ENCODE assay signal across 9 mouse cellular contexts in genomic region chr11:55046600-55046999, GRCm38 (mm10). TPM values are rescaled to one million over a fixed set of nuclear protein-coding genes. Genes with fewer than 3 reads are reported as not detected.
DNase-seq lines count a peak whose midpoint lies in the region; ATAC-seq and TF ChIP-seq lines count a peak whose summit lies in the region.
"Had no signal": no experiment of that assay in that cellular context is flagged by ENCODE, and none has a peak within 500 bp of the region (broad histone marks: within the 10 kb centered on the region; RNA-seq: fewer than 3 reads in every experiment).

No protein-coding gene starts in this region.

- TF ChIP-seq EP300 in lung, postnatal 0 days (IDR thresholded peaks at IDR 0.05) = no peak

- H3K4me3 ChIP-seq in layer of hippocampus, adult 2 months = no peak overlapping the region
- H3K4me3 ChIP-seq in embryonic fibroblast, embryonic 13.5 days (ENCODE audit: insufficient read depth, low read length) = no peak overlapping the region
- no peak overlapping the region for H3K4me3 ChIP-seq in lung, postnatal 0 days (ENCODE audit: low read depth, low read length)

- no peak overlapping the region for H3K27ac ChIP-seq in layer of hippocampus, adult 2 months
- H3K27ac ChIP-seq in embryonic fibroblast, embryonic 13.5 days (ENCODE audit: insufficient read depth, low read length) = no peak overlapping the region
- H3K27ac ChIP-seq in lung, postnatal 0 days (ENCODE audit: low read length) = no peak overlapping the region
- H3K27ac ChIP-seq: macrophage had no signal

- DNase-seq in layer of hippocampus, adult 2 months (ENCODE audit: low spot score in 2 of 2) = peak in 1 of 2 experiments; percentile 21
- no peak for DNase-seq in layer of hippocampus, postnatal 36 days
- peak; percentile 21 for DNase-seq in ES-CJ7 (ENCODE audit: low read depth, low spot score)
- DNase-seq in lung, postnatal 0 days (ENCODE audit: low spot score) = peak; percentile 44
- DNase-seq in thymus, postnatal 10 days (ENCODE audit: low spot score in 2 of 2) = peak; percentile 42 to 74
- no peak for DNase-seq in left cerebral cortex, adult 8-10 months (ENCODE audit: low spot score in 2 of 2)

- TF ChIP-seq CTCF in layer of hippocampus, adult 2 months (conservative IDR thresholded peaks at IDR 0.05) = peak; percentile 73
- peak; percentile 80 for TF ChIP-seq CTCF in embryonic fibroblast, embryonic 13.5 days (IDR thresholded peaks at IDR 0.05; ENCODE audit: borderline replicate concordance, insufficient read depth, low read length)
- peak; percentile 77 for TF ChIP-seq CTCF in lung, postnatal 0 days (IDR thresholded peaks at IDR 0.05)

- WGBS in lung, postnatal 0 days = 56% methylated on average over 5 of the region's 5 CpGs

- no peaks in the 10 kb centered on the region for H3K9me3 ChIP-seq in lung, postnatal 0 days (ENCODE audit: low read length)

- H3K36me3 ChIP-seq in lung, postnatal 0 days (ENCODE audit: insufficient read depth, low read length) = no peaks in the 10 kb centered on the region

- no peak for TF ChIP-seq POLR2A in embryonic fibroblast, embryonic 13.5 days (IDR thresholded peaks at IDR 0.05; ENCODE audit: low read depth, low read length)

- peak; percentile 61 for ATAC-seq in lung, postnatal 0 days
- no peak for ATAC-seq in cerebellum, adult (ENCODE audit: insufficient number of reproducible peaks, low FRiP score, low TSS enrichment)

- no peak overlapping the region for H3K4me2 ChIP-seq in lung, postnatal 0 days (replicated peaks; ENCODE audit: low read depth, low read length)

- H3K9ac ChIP-seq in lung, postnatal 0 days (replicated peaks; ENCODE audit: low read depth) = no peak overlapping the region

- H3K27me3 ChIP-seq in lung, postnatal 0 days (replicated peaks; ENCODE audit: insufficient read depth, low read length) = no peaks in the 10 kb centered on the region

- H3K4me1 ChIP-seq in embryonic fibroblast, embryonic 13.5 days (ENCODE audit: control insufficient read depth, insufficient read depth, low read length) = no peaks in the 10 kb centered on the region
- peaks cover 5% of the 10 kb centered on the region; the same call in 1 of the 2 replicates for H3K4me1 ChIP-seq in lung, postnatal 0 days (ENCODE audit: insufficient read depth, low read depth, low read length)

RNA-seq across cellular contexts. Expression of gene Anxa6, which starts 13.4 kb away (rescaled TPM):
- total RNA-seq in layer of hippocampus, adult 2 months (2021) = 100 to 1,000 TPM; 100 to 103 TPM
- total RNA-seq in layer of hippocampus, postnatal 36 days (2021) = 10 to 100 TPM; 95.8 to 96.4 TPM
- 288 and 364 TPM in 2 replicates for polyA plus RNA-seq in embryonic fibroblast, embryonic 13.5 days (2011; ENCODE audit: insufficient read length, low read depth, missing spikeins)
- polyA plus RNA-seq in lung, postnatal 0 days (2015; fragmentation: Nextera tagmentation; extraction: Ambion mirVana) = 228 and 265 TPM in 2 replicates
- total RNA-seq in left cerebral cortex, adult 8-10 months (2022) = 10 to 100 TPM; 81.9 to 92.8 (median 85.4) TPM

RNA-seq across cellular contexts. Expression of gene Ccdc69, which starts 31.3 kb away (rescaled TPM):
- total RNA-seq in layer of hippocampus, adult 2 months (2021) = under 1 TPM in 1 of 2 experiments, not detected in 1; 0.42 TPM
- total RNA-seq in layer of hippocampus, postnatal 36 days (2021) = under 1 TPM in 1 of 2 experiments, not detected in 1; 0.35 TPM
- polyA plus RNA-seq in embryonic fibroblast, embryonic 13.5 days (2011; ENCODE audit: insufficient read length, low read depth, missing spikeins) = 0.43 and 0.61 TPM in 2 replicates
- 1.4 and 1.8 TPM in 2 replicates for polyA plus RNA-seq in lung, postnatal 0 days (2015; fragmentation: Nextera tagmentation; extraction: Ambion mirVana)
- total RNA-seq in left cerebral cortex, adult 8-10 months (2022) = under 1 TPM; 0.44 to 0.50 (median 0.47) TPM

RNA-seq across cellular contexts. Expression of gene Gm2a, which starts 51.3 kb away (rescaled TPM):
- total RNA-seq in layer of hippocampus, adult 2 months (2021) = 10 to 100 TPM; 29.9 to 30.8 TPM
- total RNA-seq in layer of hippocampus, postnatal 36 days (2021) = 10 to 100 TPM; 33.7 to 34.1 TPM
- 16.9 and 20.6 TPM in 2 replicates for polyA plus RNA-seq in embryonic fibroblast, embryonic 13.5 days (2011; ENCODE audit: insufficient read length, low read depth, missing spikeins)
- polyA plus RNA-seq in lung, postnatal 0 days (2015; fragmentation: Nextera tagmentation; extraction: Ambion mirVana) = 23.6 and 26.6 TPM in 2 replicates
- total RNA-seq in left cerebral cortex, adult 8-10 months (2022) = 10 to 100 TPM; 30.5 to 41.8 (median 34.5) TPM

Comparison
In these comparisons a context has a peak if more than half of its experiments do, and no peak if none do; other contexts are left out.
1. DNase-seq: peak in ES-CJ7 (single experiment), lung, postnatal 0 days (single experiment) and thymus, postnatal 10 days (2 of 2); none in layer of hippocampus, postnatal 36 days (0 of 2) and left cerebral cortex, adult 8-10 months (0 of 2).
2. Peak in every context shown above with its lines, with median percentiles within 50 percentile points of each other: CTCF ChIP-seq.